Mouse (Mus musculus): Measurements from ENCODE around the gene Tex33.

Gene Tex33

DNA sequence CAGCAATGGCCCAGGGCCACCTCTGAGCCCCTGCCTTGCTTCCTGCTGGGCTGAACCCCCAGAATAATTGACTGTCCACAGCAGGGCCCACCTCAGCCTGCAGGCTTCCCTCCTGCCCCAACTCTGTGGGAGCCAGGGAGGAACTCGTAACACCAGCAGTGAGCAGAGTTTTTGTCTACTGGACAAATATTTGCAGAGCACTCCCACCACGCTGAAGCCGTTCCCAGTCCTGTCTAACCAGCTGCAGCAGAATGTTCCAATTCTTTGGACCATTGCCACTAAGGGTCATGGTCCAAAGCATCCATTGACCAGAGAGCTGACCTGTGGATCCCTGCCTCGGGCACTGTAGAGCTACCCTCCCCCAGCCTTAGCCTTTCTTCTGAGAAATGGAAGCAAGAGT lies 21.2 kb upstream of the Tex33 start:
- no peak for DNase-seq (ENCODE audit: extremely low read depth, insufficient read length, low spot score)

DNA sequence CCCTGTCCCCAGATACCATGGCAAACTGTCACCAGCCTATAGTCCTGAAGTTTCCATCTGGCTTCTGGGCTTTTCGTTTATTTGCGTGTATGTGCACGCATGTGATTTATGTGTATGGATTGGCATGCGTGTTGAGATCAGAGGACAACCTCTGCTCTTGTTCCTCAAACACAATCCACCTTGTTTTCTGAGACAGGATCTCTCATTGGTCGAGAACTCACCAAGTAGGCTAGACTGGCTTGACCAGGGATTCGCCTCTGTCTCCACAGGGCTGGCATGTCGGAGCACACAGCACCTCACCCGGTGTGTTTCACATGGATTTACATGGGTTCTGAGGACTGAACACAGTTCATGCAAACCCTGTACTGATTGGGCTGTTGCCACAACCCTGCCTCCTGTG lies 18.4 kb upstream of the Tex33 start:
- no peak for DNase-seq (ENCODE audit: extremely low read depth, insufficient read length, low spot score)

DNA sequence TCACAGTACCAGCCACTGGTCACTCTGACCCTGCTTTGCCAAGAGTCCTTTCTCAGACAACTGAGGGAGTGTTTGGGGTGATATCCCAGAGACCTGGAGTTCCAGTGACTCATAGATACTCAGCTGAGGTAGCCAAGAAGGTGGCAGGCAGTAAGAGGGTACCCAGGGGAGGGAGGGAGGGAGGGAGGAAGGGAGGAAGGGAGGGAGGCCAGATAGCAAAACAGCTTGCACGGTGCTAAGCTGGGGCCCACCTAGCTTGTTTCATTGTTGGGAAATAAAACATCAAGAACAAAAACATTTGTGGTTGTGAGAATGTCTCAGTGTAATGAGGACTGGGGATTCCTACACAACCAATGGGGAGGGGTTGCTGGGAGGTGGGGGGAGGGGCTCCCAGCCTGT lies 18.0 kb upstream of the Tex33 start:
- DNase-seq (ENCODE audit: extremely low read depth, insufficient read length, low spot score) = no peak

DNA sequence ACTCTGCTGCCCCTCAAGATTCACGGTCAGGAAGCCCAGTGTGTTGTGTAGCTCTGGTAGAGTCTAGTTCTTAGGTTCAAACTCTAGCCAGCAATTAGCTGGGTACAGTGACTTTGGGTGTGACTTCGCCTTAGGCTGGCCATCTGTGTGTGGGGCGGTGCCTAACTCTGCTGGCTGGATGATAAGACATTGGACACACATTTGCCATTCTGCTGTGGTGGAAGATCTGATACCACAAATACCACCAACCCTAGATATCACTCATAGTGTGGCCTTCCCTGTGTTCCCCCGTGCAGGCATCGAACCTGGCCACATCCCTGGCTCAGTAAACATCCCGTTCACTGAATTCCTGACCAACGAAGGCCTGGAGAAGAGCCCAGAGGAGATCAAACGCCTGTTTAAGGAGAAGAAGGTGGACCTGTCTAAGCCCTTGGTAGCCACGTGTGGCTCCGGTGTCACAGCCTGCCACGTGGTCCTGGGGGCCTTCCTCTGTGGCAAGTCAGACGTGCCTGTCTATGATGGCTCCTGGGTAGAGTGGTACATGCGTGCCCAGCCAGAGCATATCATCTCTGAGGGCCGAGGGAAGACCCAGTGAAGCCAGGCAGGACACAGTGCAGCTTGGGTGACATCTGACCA lies 17.5 kb upstream of the Tex33 start:
- no peak for DNase-seq (ENCODE audit: extremely low read depth, insufficient read length, low spot score)

DNA sequence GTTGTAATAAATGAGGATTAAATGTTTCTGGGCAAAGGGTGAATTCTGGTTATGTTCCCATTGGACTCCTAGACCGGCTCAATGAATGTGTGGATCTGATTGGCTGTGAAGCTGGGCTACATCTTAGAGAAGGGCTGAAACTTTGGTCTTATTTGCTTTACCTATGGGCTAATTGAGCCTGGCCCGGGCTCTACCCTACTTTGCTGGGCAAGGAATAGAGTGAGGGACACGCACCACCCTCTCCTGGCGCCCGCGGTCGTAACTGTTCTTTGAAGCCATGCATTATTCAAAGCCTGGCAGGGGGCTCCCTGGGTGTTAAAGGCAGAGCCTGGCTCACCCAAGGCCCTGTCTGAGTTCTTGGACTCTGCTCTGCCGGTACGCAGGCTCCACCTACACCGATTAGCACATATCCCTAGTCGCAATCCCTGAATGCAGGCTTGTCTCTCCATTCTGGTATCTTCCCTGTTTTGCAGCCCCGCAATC lies 13.9 kb upstream of the Tex33 start:
- no peak for DNase-seq (ENCODE audit: extremely low read depth, insufficient read length, low spot score)

DNA sequence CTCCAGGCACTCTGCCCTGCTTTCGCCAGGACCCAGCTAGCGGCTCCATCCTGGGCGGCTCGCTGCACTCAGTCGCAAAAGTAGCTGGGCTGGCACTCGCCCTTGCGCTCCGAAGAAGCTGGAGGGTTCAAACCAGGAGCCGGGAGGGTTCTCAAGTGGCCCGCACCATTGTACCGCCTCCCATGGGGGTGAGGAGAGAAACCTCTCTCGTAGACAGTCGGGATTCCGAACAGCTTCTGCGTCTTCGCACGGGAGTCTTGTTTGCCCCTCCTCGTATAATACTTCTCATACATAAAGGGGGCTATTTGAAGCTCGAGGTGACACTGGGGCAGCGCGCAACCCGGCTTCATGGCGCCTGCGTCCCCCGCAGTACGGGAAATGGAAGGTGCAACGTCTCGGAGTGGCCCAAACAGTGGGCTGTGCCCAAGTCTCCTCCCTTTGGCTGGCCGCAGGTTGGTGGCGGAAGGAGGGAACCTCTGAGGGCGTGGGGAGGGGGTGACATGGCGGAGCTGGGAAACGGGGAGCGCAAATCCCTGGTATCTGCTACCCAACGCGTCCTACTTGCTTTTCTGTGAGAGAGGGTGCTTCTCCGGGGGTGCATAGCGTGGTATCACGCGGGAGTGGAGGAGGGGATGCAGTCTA lies 10.7 kb upstream of the Tex33 start, which contains the start of gene Mpst:
TSS of gene Mpst (plus strand) at position 124 of the 642 bp plus-strand sequence.
- peak; percentile 88 for DNase-seq (ENCODE audit: extremely low read depth, insufficient read length, low spot score)

DNA sequence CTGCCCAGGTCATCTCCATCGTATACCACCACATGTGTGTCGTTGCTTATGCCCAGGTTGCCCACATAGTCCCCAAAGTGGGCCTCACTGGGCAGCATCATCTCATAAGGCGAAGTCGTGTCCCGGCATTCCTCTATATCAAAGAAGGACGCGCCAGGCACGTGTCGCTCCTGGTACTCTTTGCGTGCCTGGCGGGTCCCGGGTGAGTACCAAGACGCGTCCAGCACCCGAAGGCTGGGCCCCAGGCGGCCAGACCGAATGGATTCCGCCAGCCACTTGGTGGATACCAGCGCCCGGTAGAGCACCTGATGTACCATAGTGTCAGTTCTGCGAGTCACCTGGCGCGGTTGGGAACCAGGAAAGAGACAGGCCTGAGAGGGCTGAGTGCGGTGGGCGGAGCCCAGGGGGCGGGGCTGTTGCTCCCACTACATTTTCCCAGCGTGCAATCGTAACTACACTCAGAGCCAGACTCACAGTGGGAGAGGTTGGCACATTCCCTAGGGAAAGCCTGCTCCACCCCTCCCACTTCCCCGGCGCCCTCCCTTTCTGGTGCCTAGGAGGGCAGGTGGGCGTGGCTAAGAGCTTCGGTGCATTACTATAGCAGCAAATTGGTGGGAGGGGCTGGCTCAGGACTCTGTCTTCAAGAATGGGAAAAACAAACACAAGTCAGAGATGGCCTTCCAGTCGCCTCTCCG lies 10.0 kb upstream of the Tex33 start, which contains the start of gene Tst:
TSS of gene Tst (minus strand) at position 391 of the 695 bp plus-strand sequence.
- DNase-seq (ENCODE audit: extremely low read depth, insufficient read length, low spot score) = peak; percentile 94

DNA sequence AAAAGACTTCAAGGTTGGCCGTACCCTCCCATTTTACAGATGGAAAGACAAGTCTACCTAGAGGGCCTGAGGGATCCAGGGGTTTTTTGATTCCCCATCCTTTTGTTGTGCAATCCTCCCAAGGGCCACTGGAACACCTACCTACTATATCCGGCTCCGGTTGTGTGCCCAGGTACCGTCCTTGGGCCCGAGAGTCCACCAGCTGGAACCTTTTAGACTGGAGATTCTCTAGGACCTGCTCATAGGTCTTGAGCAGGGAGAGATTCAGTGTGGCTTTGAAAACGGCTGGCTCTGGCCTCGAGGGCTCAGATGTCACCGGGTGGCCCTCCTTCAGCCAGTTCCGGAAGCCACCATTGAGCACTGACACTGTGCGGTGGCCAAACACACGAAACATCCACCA lies 9.4 kb upstream of the Tex33 start:
- no peak for DNase-seq (ENCODE audit: extremely low read depth, insufficient read length, low spot score)

DNA sequence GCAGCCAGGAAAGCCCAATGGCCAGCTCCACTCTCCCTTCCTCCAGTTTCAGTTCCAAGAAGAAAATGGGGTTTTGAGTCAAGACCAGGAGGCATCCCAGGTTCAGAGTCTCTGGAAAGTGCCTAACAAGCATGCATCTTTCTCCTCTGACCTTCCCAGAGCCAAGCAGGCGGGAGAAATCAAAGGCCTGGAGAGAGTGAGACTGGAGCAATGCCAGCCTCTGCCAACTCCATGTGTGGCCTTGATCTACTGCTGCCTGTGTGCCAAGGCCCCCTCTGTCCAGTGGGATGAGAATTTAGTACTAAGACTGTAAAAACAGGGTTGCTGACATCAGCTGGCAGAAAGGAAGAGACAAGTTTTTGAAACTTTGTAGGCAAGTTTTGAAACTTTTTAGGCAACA lies 8.2 kb upstream of the Tex33 start:
- no peak for DNase-seq (ENCODE audit: extremely low read depth, insufficient read length, low spot score)

DNA sequence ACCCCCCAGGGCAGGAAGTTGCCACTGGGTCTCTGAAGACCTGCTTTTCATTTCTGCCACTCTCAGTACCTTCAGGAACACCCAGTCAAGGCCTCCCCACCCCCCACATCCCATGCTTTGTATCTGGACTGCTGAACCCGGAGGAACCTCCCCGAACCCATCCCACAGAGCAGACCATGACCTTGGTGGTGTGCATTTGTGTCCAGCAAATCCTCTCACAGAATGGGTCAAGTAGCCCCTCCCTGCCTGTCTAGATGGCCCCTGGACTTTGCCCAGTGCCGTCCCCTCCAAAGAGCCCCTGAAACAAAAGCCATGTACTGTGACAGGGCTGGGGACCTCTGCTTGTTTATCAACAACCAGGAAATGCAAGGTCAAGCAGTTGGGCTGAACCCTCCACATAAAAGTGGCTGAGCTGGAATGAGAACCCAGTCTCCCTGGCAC lies 7.6 kb upstream of the Tex33 start:
- no peak for DNase-seq (ENCODE audit: extremely low read depth, insufficient read length, low spot score)

DNA sequence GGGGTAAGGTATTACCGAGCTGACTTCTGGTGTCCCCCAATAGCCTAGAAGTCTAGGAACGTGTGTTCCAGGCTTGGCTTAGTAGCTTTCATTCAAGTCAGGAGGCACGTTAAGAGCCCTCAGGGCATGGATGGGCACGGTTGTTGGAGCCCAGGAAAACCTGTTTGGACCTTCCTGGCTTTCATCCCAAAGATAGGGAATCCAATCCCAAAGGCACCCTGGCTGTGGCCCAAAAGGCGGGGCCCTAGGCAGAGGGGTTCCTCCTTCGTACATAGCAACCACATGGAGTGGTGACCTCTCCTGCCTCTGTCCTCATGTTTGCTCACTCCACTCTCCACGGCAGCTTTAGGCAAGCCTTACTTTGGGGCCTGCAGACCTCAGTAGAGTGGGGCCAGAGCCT lies 6.7 kb upstream of the Tex33 start:
- DNase-seq (ENCODE audit: extremely low read depth, insufficient read length, low spot score) = no peak

DNA sequence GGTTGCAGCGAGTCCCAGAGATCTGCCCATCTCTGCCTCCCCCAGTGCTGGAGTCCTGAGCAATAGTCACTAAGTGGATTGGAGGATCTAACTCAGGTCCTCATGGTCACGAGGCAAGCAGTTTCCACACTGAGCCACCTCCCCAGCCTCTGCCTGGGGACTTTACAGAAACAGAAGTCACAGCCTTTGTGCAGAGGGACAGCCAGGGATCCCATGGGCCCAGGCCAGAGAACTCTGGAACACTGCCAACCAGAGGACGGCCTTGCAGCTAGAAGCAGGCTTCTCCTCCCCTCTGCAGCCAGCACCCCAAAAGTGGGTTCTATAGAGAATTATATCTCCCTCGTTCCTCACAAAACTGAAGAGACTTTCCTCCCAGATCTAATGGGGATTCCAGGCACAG lies 6.2 kb upstream of the Tex33 start:
- DNase-seq (ENCODE audit: extremely low read depth, insufficient read length, low spot score) = no peak

DNA sequence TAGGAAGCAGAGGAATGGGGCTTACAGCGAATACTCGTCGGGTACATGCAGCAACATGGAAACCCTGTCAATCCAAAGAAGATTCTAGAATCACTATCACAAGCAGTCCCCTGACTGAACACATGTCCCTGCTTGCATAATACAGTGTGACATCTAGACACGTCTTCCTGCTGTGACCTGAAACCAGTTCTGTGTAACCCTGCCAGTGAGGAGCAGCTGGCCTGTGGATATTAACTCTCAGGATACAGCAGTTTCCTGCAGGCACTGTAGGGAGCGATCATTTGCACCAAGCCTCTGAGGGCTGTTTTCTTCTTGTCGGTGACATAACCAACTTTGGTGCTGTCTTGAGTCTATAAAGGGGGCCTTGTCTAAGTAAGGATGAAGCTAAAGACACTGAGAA lies 5.6 kb upstream of the Tex33 start:
- no peak for DNase-seq (ENCODE audit: extremely low read depth, insufficient read length, low spot score)

DNA sequence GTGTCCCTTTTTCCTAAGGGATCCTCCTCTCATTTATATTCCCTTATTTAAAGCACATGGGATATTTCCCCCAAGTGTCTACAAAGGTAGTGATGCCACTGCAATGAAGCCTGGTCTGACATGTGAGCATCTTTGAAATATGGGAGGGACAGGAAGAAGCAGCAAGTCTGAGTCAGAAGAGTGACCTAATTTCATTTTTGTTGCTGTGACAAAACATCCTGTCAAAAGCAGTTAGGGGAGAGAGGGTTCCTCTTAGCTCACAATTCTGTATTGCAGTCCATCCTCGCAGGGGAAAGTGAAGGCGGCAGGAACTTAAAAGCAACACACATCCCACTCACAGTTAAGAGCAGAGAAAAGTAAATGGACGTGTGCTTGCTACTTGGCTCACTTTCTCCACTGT lies 4.9 kb downstream of the Tex33 start:
- DNase-seq (ENCODE audit: extremely low read depth, insufficient read length, low spot score) = no peak

DNA sequence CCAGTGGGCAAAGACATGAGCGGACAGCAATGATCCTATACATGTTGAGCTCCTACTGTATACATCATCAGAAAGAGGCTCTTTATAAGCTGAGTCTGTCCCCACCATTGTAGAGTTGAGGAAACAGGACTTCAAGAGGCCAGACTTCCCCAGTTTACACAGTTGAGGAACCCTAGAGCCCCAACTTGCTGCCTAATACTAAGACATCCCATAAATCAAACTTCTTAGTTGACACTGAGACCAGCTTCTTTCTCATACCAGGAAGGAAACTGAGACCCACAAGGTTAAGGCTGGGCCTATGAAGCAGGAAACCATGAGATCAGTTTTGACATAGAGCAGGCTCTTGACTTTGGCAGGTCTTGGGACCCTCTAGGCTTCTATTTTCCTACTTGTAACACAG lies 10.1 kb downstream of the Tex33 start:
- no peak for DNase-seq (ENCODE audit: extremely low read depth, insufficient read length, low spot score)

DNA sequence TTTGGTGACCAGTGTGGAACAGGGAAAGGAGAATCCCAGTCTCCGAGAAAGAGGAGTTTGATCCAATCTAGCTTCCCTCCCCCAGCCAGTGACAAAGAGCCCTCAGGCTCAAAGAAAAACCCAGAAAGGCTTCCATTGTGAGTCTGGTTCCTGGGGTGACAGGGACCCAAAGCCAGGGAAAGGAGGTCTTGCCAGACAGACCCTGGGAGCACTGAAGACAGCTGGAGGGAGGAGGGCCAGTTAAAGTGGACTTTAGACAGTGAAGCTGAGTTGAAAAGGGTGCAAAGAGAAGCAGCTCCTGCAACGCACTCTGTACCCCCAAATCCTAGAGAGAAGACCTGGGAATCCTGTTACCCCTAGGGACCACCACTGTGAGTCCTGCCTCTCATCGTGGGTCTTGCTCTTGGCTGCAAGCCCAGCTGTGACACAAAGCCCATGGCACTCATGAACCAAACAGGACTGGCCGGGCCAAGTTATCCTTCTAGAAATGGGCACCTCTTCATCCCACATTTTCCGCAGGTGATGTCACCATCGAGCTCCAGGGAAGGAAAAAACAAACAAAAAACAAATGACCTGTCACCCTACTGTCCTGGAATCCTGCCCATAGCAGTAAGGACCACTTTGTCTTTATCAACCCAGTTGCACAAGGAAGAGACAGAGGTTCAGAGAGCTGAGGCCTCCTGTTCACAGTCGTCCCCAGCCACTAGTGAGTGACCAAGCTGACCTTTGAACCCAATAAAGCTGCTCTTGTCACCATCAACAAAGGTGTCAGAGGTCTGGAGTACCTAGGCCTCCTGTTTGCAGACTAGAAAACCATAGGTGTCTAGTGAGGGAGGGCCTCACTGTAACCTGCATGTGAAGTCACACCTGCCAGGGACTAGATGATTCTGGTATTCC lies 11.2 kb downstream of the Tex33 start:
- DNase-seq (ENCODE audit: extremely low read depth, insufficient read length, low spot score) = no peak

DNA sequence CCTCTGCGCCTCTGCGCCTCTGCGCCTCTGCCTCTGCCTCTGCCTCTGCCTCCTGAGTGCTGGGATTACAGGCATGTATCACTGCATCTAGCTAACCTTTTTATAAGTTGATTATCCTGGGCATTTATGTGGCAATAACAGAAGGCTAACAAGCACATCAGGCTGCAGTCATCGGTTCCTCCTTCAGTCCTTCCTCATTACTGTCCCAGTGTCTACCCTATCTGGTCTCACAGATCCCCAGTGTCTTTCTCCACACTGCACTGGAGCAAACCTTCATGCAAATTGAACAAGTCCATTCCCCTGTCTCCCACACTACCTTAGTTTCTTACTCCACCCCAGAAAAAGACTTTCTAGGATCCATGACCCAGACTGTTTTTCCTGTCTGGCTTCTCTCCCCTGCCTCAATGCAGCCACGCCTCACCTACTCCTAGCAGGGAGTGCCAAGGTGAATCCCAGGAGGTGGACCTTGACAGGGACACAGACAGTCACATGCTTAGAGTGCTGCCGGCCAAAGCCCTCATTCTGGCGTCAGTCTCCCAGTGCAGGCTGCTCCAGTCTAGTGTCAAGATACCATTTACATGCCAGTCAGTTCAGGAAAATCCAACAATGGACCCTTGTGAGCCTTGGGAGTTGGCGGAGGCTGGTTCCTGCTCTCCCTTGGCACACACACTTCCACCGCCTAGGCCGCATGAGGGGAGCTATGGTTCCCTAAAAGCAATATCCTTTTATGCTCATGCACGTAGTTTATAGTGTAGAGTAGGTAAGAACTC lies 12.1 kb downstream of the Tex33 start:
- no peak for DNase-seq (ENCODE audit: extremely low read depth, insufficient read length, low spot score)

DNA sequence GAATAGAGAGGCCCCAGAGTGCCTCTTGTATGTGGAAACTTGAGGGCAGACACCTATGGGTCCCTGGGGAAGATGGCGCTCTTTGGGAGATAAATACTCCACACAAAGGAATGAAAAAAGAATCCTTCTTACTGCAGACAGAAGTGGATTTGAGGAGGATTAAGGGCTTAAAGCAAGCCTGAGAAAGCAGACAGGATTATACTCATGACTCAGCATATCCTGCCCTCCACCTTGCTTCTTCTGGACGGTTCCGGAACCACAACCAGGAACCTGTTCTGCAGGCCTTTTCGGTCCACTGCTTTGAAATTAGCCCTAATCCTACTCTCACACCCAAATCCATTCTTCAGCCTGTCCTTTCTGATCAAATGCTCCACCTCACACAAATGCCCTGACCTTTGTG lies 13.6 kb downstream of the Tex33 start:
- DNase-seq (ENCODE audit: extremely low read depth, insufficient read length, low spot score) = no peak

DNA sequence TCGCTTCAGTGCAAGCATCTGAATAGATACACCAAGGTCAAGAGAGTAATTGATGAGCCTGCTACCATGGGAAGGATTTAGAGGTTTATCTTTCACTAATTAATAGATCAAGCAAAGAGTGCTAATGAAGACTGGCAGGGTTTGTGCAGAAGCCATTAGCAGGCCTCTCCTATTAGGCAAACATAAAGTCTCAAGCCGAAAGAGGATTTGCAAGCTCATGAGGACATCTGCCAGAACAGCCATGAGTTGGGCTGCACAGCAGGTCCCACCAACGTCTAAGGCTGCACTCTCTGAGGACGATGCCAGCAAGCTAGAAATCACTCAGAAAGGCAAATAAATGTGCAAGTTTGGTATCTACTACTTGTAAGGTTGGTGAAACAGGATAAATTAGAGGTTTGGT lies 15.0 kb downstream of the Tex33 start:
- no peak for DNase-seq (ENCODE audit: extremely low read depth, insufficient read length, low spot score)

DNA sequence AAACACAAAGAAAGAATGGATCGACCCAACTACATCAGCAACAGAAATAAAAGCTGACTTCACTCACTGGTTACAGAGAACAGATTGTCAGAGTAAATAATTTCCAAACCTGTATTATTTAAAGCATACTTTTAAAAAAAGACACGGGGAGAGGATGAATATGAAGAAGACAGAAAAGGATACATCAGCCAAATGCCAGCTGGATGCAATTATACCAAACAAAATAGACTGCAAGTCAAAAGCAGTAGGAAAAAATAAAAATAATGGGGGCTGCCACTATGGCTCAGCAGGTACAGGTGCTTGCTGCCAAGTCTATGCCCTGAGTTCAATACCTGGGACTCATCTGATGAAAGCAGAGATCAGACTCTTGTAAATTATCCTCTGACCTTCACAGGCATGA lies 15.5 kb downstream of the Tex33 start:
- DNase-seq (ENCODE audit: extremely low read depth, insufficient read length, low spot score) = no peak

All from 3134 (cell line).